Mouse (Mus musculus): Measurements from ENCODE around the gene Asb11. TPM values are rescaled to one million over a fixed set of nuclear protein-coding genes. Genes with fewer than 3 reads are reported as not detected.

Asb11 gene
- polyA plus RNA-seq, 1 experiment = 0.22 TPM

DNA sequence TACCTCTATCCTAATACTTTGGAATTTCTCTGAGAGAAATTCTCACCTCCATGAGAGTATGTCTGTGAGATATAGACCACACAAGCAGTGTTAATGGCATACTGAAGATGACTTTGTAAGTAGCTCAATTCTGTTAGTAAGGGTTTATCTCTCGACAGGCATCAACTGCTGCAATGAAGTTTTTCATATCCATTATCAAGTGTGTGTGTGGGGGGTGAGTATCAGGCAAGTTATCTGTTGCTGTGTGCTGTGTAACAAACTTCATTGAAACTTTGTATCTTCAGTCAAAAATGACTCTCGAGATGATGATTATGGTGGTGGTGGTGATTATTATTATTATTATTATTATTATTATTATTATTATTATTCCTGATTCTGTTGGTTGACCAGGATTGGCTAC lies 20.0 kb upstream of the Asb11 start:
- Histone ChIP-seq H3K27ac (ENCODE audit: control insufficient read depth, insufficient read depth, low read depth, low read length) (no peak overlapping the region), H3K4me3 (ENCODE audit: control insufficient read depth, low read depth, low read length) (no peak overlapping the region), H3K36me3 (ENCODE audit: control insufficient read depth, insufficient read depth, low read length) (no peaks in the 10 kb centered on the region), H3K4me1 (ENCODE audit: control insufficient read depth, insufficient read depth, low read length) (no peaks in the 10 kb centered on the region), H3K27me3 (ENCODE audit: control insufficient read depth, insufficient read depth, low read length) (no peaks in the 10 kb centered on the region)
- TF ChIP-seq POLR2A (IDR thresholded peaks at IDR 0.05; ENCODE audit: control insufficient read depth, low read depth, low read length) (no peak), CTCF (IDR thresholded peaks at IDR 0.05; ENCODE audit: control insufficient read depth, insufficient read depth, insufficient replicate concordance, low read depth, low read length) (no peak)

DNA sequence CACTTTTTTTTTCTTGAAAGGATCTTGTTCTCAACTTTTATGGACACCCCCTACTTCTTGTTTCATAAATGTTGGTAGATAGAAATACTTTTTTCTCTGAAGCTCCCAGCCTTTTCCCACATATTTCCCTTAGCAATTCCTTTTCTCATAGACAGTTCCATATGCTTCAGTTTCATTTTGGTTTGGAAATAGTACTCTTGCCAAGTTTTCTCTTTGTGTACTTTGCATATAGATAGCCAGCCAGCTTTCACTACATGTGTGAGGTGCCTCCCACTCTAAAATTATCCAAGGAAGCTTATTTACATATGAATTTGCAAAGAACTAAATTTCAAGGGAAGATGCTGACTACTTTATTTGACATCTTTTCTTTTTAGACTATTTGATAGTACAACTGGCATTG lies 18.8 kb upstream of the Asb11 start:
- H3K36me3 ChIP-seq (ENCODE audit: control insufficient read depth, insufficient read depth, low read length) = no peaks in the 10 kb centered on the region
- no peaks in the 10 kb centered on the region for H3K27me3 ChIP-seq (ENCODE audit: control insufficient read depth, insufficient read depth, low read length)
- TF ChIP-seq POLR2A (IDR thresholded peaks at IDR 0.05; ENCODE audit: control insufficient read depth, low read depth, low read length) (no peak), CTCF (IDR thresholded peaks at IDR 0.05; ENCODE audit: control insufficient read depth, insufficient read depth, insufficient replicate concordance, low read depth, low read length) (no peak)
- no peak overlapping the region for H3K27ac ChIP-seq (ENCODE audit: control insufficient read depth, insufficient read depth, low read depth, low read length)
- H3K4me3 ChIP-seq (ENCODE audit: control insufficient read depth, low read depth, low read length) = no peak overlapping the region
- no peaks in the 10 kb centered on the region for H3K4me1 ChIP-seq (ENCODE audit: control insufficient read depth, insufficient read depth, low read length)

- H3K4me1 ChIP-seq (ENCODE audit: control insufficient read depth, insufficient read depth, low read length) = no peaks in the 10 kb centered on the region
- H3K27ac ChIP-seq (ENCODE audit: control insufficient read depth, insufficient read depth, low read depth, low read length) = peak within 1 kb of the TSS; percentile 96
- H3K36me3 ChIP-seq (ENCODE audit: control insufficient read depth, insufficient read depth, low read length) = no peaks in the 10 kb centered on the region
- TF ChIP-seq CTCF (IDR thresholded peaks at IDR 0.05; ENCODE audit: control insufficient read depth, insufficient read depth, insufficient replicate concordance, low read depth, low read length) (no peak), POLR2A (IDR thresholded peaks at IDR 0.05; ENCODE audit: control insufficient read depth, low read depth, low read length) (peak; percentile 86; the same call in 1 of the 2 replicates)
- no peaks in the 10 kb centered on the region for H3K27me3 ChIP-seq (ENCODE audit: control insufficient read depth, insufficient read depth, low read length)
- H3K4me3 ChIP-seq (ENCODE audit: control insufficient read depth, low read depth, low read length) = peak within 1 kb of the TSS; percentile 96
These were observed 17.3 kb upstream of the Asb11 start, which contains the start of gene Piga for GRCm38 (mm10) chrX:164419471-164419939. TSS of gene Piga (plus strand) at chrX:164419787.

DNA sequence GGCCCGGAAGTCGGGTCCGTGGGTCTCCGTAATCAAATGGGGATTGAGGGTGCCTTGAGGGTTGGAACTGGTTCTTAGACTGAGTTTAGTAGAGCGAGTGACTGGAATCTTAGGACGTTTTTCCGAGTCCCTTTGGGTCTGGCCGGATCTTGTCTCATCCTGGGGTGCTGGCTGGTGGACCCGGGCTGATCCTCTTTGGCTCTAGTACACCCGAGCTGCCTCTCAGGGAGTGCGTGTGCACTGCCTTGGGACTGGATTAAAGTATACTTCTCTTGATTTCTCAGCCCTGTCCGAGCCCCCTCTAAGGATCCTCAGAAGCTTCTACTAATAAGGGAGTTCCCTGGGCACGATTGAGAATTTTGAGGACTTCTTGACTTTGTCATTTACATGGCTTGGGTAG lies 16.8 kb upstream of the Asb11 start:
- no peaks in the 10 kb centered on the region for H3K27me3 ChIP-seq (ENCODE audit: control insufficient read depth, insufficient read depth, low read length)
- peak overlapping the region; percentile 96 for H3K4me3 ChIP-seq (ENCODE audit: control insufficient read depth, low read depth, low read length)
- TF ChIP-seq CTCF (IDR thresholded peaks at IDR 0.05; ENCODE audit: control insufficient read depth, insufficient read depth, insufficient replicate concordance, low read depth, low read length) (no peak), POLR2A (IDR thresholded peaks at IDR 0.05; ENCODE audit: control insufficient read depth, low read depth, low read length) (no peak)
- H3K36me3 ChIP-seq (ENCODE audit: control insufficient read depth, insufficient read depth, low read length) = no peaks in the 10 kb centered on the region
- H3K27ac ChIP-seq (ENCODE audit: control insufficient read depth, insufficient read depth, low read depth, low read length) = peak overlapping the region; percentile 96
- H3K4me1 ChIP-seq (ENCODE audit: control insufficient read depth, insufficient read depth, low read length) = no peaks in the 10 kb centered on the region

DNA sequence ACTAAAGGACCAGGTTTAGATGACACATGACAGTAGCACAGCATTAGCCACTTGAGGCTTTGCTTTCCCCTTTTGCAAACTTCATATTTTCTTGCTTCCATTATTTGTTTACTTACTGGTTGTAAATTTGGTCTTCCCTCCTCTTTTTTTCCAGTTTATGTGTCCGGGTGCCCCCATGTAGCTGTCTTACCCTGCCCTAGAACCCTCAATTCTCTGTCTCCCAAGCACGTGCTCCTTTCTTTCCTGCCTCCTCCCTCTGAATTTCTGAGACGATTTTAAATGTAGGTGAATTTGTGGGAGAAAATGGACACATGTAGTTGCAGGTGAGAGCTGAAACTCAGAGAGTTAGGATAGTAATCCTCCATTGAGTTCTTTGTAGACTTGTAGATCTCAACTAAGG lies 16.3 kb upstream of the Asb11 start:
- H3K27ac ChIP-seq (ENCODE audit: control insufficient read depth, insufficient read depth, low read depth, low read length) = no peak overlapping the region; the same call in 1 of the 2 replicates
- H3K4me1 ChIP-seq (ENCODE audit: control insufficient read depth, insufficient read depth, low read length) = no peaks in the 10 kb centered on the region
- peak overlapping the region; percentile 36 for H3K4me3 ChIP-seq (ENCODE audit: control insufficient read depth, low read depth, low read length)
- H3K36me3 ChIP-seq (ENCODE audit: control insufficient read depth, insufficient read depth, low read length) = no peaks in the 10 kb centered on the region
- no peak for TF ChIP-seq POLR2A (IDR thresholded peaks at IDR 0.05; ENCODE audit: control insufficient read depth, low read depth, low read length)
- no peak for TF ChIP-seq CTCF (IDR thresholded peaks at IDR 0.05; ENCODE audit: control insufficient read depth, insufficient read depth, insufficient replicate concordance, low read depth, low read length)
- H3K27me3 ChIP-seq (ENCODE audit: control insufficient read depth, insufficient read depth, low read length) = no peaks in the 10 kb centered on the region

DNA sequence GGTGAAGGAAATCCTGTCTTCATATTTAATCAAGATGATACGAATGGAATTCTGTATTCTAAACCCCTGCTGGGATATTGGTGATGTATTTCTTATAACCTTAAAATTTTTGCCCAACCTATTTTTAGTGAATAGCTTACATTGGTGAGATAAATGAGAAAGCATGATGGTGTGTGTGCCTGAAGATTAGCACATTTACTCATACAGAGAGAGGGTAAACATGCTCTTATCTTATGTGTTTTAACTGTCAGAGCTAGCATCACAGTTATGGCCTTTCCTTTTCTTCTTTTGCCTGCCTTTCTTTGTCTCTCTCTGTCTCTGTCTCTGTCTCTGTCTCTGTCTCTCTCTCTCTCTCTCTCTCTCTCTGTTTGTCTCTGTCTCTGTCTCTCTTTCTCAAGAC lies 12.0 kb upstream of the Asb11 start:
- no peaks in the 10 kb centered on the region for H3K36me3 ChIP-seq (ENCODE audit: control insufficient read depth, insufficient read depth, low read length)
- no peak overlapping the region for H3K4me3 ChIP-seq (ENCODE audit: control insufficient read depth, low read depth, low read length)
- TF ChIP-seq CTCF (IDR thresholded peaks at IDR 0.05; ENCODE audit: control insufficient read depth, insufficient read depth, insufficient replicate concordance, low read depth, low read length) (no peak), POLR2A (IDR thresholded peaks at IDR 0.05; ENCODE audit: control insufficient read depth, low read depth, low read length) (no peak)
- no peak overlapping the region for H3K27ac ChIP-seq (ENCODE audit: control insufficient read depth, insufficient read depth, low read depth, low read length)
- H3K27me3 ChIP-seq (ENCODE audit: control insufficient read depth, insufficient read depth, low read length) = no peaks in the 10 kb centered on the region
- no peaks in the 10 kb centered on the region for H3K4me1 ChIP-seq (ENCODE audit: control insufficient read depth, insufficient read depth, low read length)

DNA sequence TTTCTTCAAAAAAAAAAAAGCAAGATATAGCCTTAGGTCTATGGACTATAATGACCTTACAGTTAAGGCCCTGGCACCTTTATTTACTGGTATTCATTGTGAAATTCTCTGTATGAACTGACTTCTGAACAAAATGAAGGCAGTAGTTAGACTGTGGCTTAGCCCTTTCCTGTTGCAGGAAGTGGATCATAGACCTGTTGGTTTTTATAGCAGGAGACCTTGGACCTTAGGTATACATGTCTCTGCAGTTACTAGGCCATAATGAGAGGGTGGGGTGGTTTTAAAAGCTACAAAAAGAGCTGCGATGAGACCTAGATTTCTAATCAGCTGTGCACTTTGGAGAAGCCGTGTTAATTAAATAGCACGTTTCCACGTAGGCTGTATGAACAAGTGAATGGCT lies 9.5 kb upstream of the Asb11 start:
- Histone ChIP-seq H3K4me3 (ENCODE audit: control insufficient read depth, low read depth, low read length) (no peak overlapping the region), H3K27me3 (ENCODE audit: control insufficient read depth, insufficient read depth, low read length) (no peaks in the 10 kb centered on the region), H3K27ac (ENCODE audit: control insufficient read depth, insufficient read depth, low read depth, low read length) (no peak overlapping the region), H3K4me1 (ENCODE audit: control insufficient read depth, insufficient read depth, low read length) (no peaks in the 10 kb centered on the region), H3K36me3 (ENCODE audit: control insufficient read depth, insufficient read depth, low read length) (no peaks in the 10 kb centered on the region)
- TF ChIP-seq CTCF (IDR thresholded peaks at IDR 0.05; ENCODE audit: control insufficient read depth, insufficient read depth, insufficient replicate concordance, low read depth, low read length) (no peak), POLR2A (IDR thresholded peaks at IDR 0.05; ENCODE audit: control insufficient read depth, low read depth, low read length) (no peak)

- Histone ChIP-seq H3K4me3 (ENCODE audit: control insufficient read depth, low read depth, low read length) (no peak overlapping the region), H3K4me1 (ENCODE audit: control insufficient read depth, insufficient read depth, low read length) (no peaks in the 10 kb centered on the region), H3K36me3 (ENCODE audit: control insufficient read depth, insufficient read depth, low read length) (no peaks in the 10 kb centered on the region), H3K27ac (ENCODE audit: control insufficient read depth, insufficient read depth, low read depth, low read length) (no peak overlapping the region), H3K27me3 (ENCODE audit: control insufficient read depth, insufficient read depth, low read length) (no peaks in the 10 kb centered on the region)
- TF ChIP-seq POLR2A (IDR thresholded peaks at IDR 0.05; ENCODE audit: control insufficient read depth, low read depth, low read length) (no peak), CTCF (IDR thresholded peaks at IDR 0.05; ENCODE audit: control insufficient read depth, insufficient read depth, insufficient replicate concordance, low read depth, low read length) (no peak)
These were observed 8.6 kb upstream of the Asb11 start for GRCm38 (mm10) chrX:164428224-164428623.

All from testis, adult 2 months (tissue).